Mouse (Mus musculus): ENCODE results near the gene Manbal. TPM values are rescaled to one million over a fixed set of nuclear protein-coding genes. Genes with fewer than 3 reads are reported as not detected.

The Manbal gene
- total and polyA plus RNA-seq, 2 experiments from 2014 or later = 70.8 to 129 TPM

GRCm38 (mm10) chr2:157428351-157429139 is 61.2 kb downstream of the Manbal start:
- 92% methylated on average over 13 of the region's 13 CpGs for WGBS
- Histone ChIP-seq H3K4me1 (ENCODE audit: insufficient read depth, low read length) (peaks cover 35% of the 10 kb centered on the region), H3K27ac (ENCODE audit: low read depth, low read length) (no peak overlapping the region), H3K4me2 (ENCODE audit: low read depth, low read length, poor library complexity, severe bottlenecking) (no peak overlapping the region), H3K4me3 (ENCODE audit: low read depth, low read length) (no peak overlapping the region), H3K9ac (replicated peaks; ENCODE audit: low read length, poor library complexity, severe bottlenecking) (no peak overlapping the region), H3K36me3 (ENCODE audit: insufficient read depth, low read length) (peaks cover 13% of the 10 kb centered on the region), H3K27me3 (ENCODE audit: insufficient read depth, low read length) (no peaks in the 10 kb centered on the region), H3K9me3 (ENCODE audit: low read length) (no peaks in the 10 kb centered on the region)
- no peak for TF ChIP-seq CTCF (IDR thresholded peaks at IDR 0.05)
- no peak for DNase-seq (ENCODE audit: low spot score)
- no peak for ATAC-seq (ENCODE audit: low FRiP score)

- no peak for ATAC-seq (ENCODE audit: low FRiP score)
- peaks cover 13% of the 10 kb centered on the region for H3K36me3 ChIP-seq (ENCODE audit: insufficient read depth, low read length)
- no peak for DNase-seq (ENCODE audit: low spot score)
- H3K9me3 ChIP-seq (ENCODE audit: low read length) = no peaks in the 10 kb centered on the region
- no peak overlapping the region for H3K4me3 ChIP-seq (ENCODE audit: low read depth, low read length)
- peaks cover 38% of the 10 kb centered on the region for H3K4me1 ChIP-seq (ENCODE audit: insufficient read depth, low read length)
- H3K27ac ChIP-seq (ENCODE audit: low read depth, low read length) = no peak overlapping the region
- no peaks in the 10 kb centered on the region for H3K27me3 ChIP-seq (ENCODE audit: insufficient read depth, low read length)
- 87% methylated on average over 7 of the region's 7 CpGs for WGBS
- no peak for TF ChIP-seq CTCF (IDR thresholded peaks at IDR 0.05)
- no peak overlapping the region for H3K4me2 ChIP-seq (ENCODE audit: low read depth, low read length, poor library complexity, severe bottlenecking)
- H3K9ac ChIP-seq (replicated peaks; ENCODE audit: low read length, poor library complexity, severe bottlenecking) = no peak overlapping the region
Observed at GRCm38 (mm10) chr2:157429735-157430134, 62.3 kb downstream of the Manbal start.

- Histone ChIP-seq H3K9ac (replicated peaks; ENCODE audit: low read length, poor library complexity, severe bottlenecking) (no peak overlapping the region), H3K9me3 (ENCODE audit: low read length) (no peaks in the 10 kb centered on the region), H3K27me3 (ENCODE audit: insufficient read depth, low read length) (no peaks in the 10 kb centered on the region), H3K27ac (ENCODE audit: low read depth, low read length) (no peak overlapping the region), H3K4me3 (ENCODE audit: low read depth, low read length) (no peak overlapping the region), H3K4me1 (ENCODE audit: insufficient read depth, low read length) (peaks cover 31% of the 10 kb centered on the region), H3K4me2 (ENCODE audit: low read depth, low read length, poor library complexity, severe bottlenecking) (no peak overlapping the region), H3K36me3 (ENCODE audit: insufficient read depth, low read length) (peaks cover 13% of the 10 kb centered on the region)
- DNase-seq (ENCODE audit: low spot score) (no peak), ATAC-seq (ENCODE audit: low FRiP score) (no peak)
- 74% methylated on average over 4 of the region's 4 CpGs for WGBS
- TF ChIP-seq CTCF (IDR thresholded peaks at IDR 0.05) = peak; percentile 7; the same call in 1 of the 2 replicates
Observed at GRCm38 (mm10) chr2:157430667-157431429, 63.5 kb downstream of the Manbal start.

GRCm38 (mm10) chr2:157431912-157432311 is 64.5 kb downstream of the Manbal start:
- Histone ChIP-seq H3K36me3 (ENCODE audit: insufficient read depth, low read length) (peaks cover 13% of the 10 kb centered on the region), H3K9ac (replicated peaks; ENCODE audit: low read length, poor library complexity, severe bottlenecking) (0 out of 2 replicates have a peak overlapping the region, but pooled peaks have one; percentile 24), H3K4me2 (ENCODE audit: low read depth, low read length, poor library complexity, severe bottlenecking) (no peak overlapping the region), H3K4me3 (ENCODE audit: low read depth, low read length) (no peak overlapping the region), H3K9me3 (ENCODE audit: low read length) (no peaks in the 10 kb centered on the region), H3K4me1 (ENCODE audit: insufficient read depth, low read length) (peaks cover 26% of the 10 kb centered on the region), H3K27ac (ENCODE audit: low read depth, low read length) (peak overlapping the region; percentile 65), H3K27me3 (ENCODE audit: insufficient read depth, low read length) (no peaks in the 10 kb centered on the region)
- 69% methylated on average over 5 of the region's 5 CpGs for WGBS
- DNase-seq (ENCODE audit: low spot score) (no peak), ATAC-seq (ENCODE audit: low FRiP score) (no peak)
- no peak for TF ChIP-seq CTCF (IDR thresholded peaks at IDR 0.05)

- Histone ChIP-seq H3K9me3 (ENCODE audit: low read length) (no peaks in the 10 kb centered on the region), H3K36me3 (ENCODE audit: insufficient read depth, low read length) (peaks cover 13% of the 10 kb centered on the region), H3K27me3 (ENCODE audit: insufficient read depth, low read length) (no peaks in the 10 kb centered on the region), H3K27ac (ENCODE audit: low read depth, low read length) (peak overlapping the region; percentile 65), H3K4me2 (ENCODE audit: low read depth, low read length, poor library complexity, severe bottlenecking) (no peak overlapping the region), H3K4me3 (ENCODE audit: low read depth, low read length) (no peak overlapping the region), H3K9ac (replicated peaks; ENCODE audit: low read length, poor library complexity, severe bottlenecking) (no peak overlapping the region), H3K4me1 (ENCODE audit: insufficient read depth, low read length) (peaks cover 22% of the 10 kb centered on the region)
- 55% methylated on average over 9 of the region's 9 CpGs for WGBS
- ATAC-seq (ENCODE audit: low FRiP score) (peak; percentile 42), DNase-seq (ENCODE audit: low spot score) (peak; percentile 88)
- no peak for TF ChIP-seq CTCF (IDR thresholded peaks at IDR 0.05)
Observed at GRCm38 (mm10) chr2:157432476-157432875, 65.1 kb downstream of the Manbal start.

GRCm38 (mm10) chr2:157434041-157434440 is 66.6 kb downstream of the Manbal start:
- Histone ChIP-seq H3K4me2 (ENCODE audit: low read depth, low read length, poor library complexity, severe bottlenecking) (no peak overlapping the region), H3K36me3 (ENCODE audit: insufficient read depth, low read length) (peaks cover 6% of the 10 kb centered on the region), H3K27ac (ENCODE audit: low read depth, low read length) (peak overlapping the region; percentile 65), H3K9ac (replicated peaks; ENCODE audit: low read length, poor library complexity, severe bottlenecking) (peak overlapping the region; percentile 19; the same call in 1 of the 2 replicates), H3K4me1 (ENCODE audit: insufficient read depth, low read length) (peaks cover 13% of the 10 kb centered on the region), H3K4me3 (ENCODE audit: low read depth, low read length) (no peak overlapping the region), H3K9me3 (ENCODE audit: low read length) (no peaks in the 10 kb centered on the region), H3K27me3 (ENCODE audit: insufficient read depth, low read length) (no peaks in the 10 kb centered on the region)
- DNase-seq (ENCODE audit: low spot score) (no peak), ATAC-seq (ENCODE audit: low FRiP score) (no peak)
- 43% methylated on average over 9 of the region's 9 CpGs for WGBS
- no peak for TF ChIP-seq CTCF (IDR thresholded peaks at IDR 0.05)

Measured in midbrain, postnatal 0 days (tissue).